ENCODE assay signal across 9 mouse cellular contexts in genomic region chr2:71528014-71528713, GRCm38 (mm10). TPM values are rescaled to one million over a fixed set of nuclear protein-coding genes. Genes with fewer than 3 reads are reported as not detected.
A peak's percentile ranks its signal among the peaks of the same experiment; 100 is the strongest.
DNase-seq lines count a peak whose midpoint lies in the region; ATAC-seq and TF ChIP-seq lines count a peak whose summit lies in the region.
"Had no signal": no experiment of that assay in that cellular context is flagged by ENCODE, and none has a peak within 500 bp of the region (broad histone marks: within the 10 kb centered on the region; RNA-seq: fewer than 3 reads in every experiment).

TSS of gene Dlx1 (plus strand) at chr2:71528113.

- no peak for TF ChIP-seq EP300 in ES-Bruce4 (IDR thresholded peaks at IDR 0.05; ENCODE audit: insufficient read depth, low read depth, low read length)

- no peaks in the 10 kb centered on the region for H3K36me3 ChIP-seq in heart, embryonic 10.5 days
- no peaks in the 10 kb centered on the region for H3K36me3 ChIP-seq in ES-Bruce4 (ENCODE audit: control insufficient read depth, insufficient read depth, low read length, poor library complexity, severe bottlenecking)
- H3K36me3 ChIP-seq in forebrain, embryonic 15.5 days, result no peaks in the 10 kb centered on the region

- peak within 1 kb of the TSS; percentile 42 for H3K9ac ChIP-seq in ES-Bruce4 (ENCODE audit: low read depth, poor library complexity, severe bottlenecking)
- peak within 1 kb of the TSS; percentile 69 for H3K9ac ChIP-seq in forebrain, embryonic 15.5 days (replicated peaks)

- peak within 1 kb of the TSS; percentile 62 for H3K4me3 ChIP-seq in heart, embryonic 10.5 days
- H3K4me3 ChIP-seq in ES-Bruce4 (ENCODE audit: low read depth, low read length), result peak within 1 kb of the TSS; percentile 79
- H3K4me3 ChIP-seq in forebrain, embryonic 15.5 days, result peak within 1 kb of the TSS; percentile 55
- H3K4me3 ChIP-seq in olfactory bulb, adult 2 months (ENCODE audit: insufficient read depth, low read depth, low read length), result peak within 1 kb of the TSS; percentile 56

- ATAC-seq in forebrain, embryonic 15.5 days (replicated peaks), result peak; percentile 55

- peak within 1 kb of the TSS; percentile 81 for H3K4me2 ChIP-seq in forebrain, embryonic 15.5 days (replicated peaks)

- intact Hi-C loops in left cerebral cortex, postnatal 25 days (cut with DNase I), result no loop called here

- TF ChIP-seq CTCF in ES-Bruce4 (IDR thresholded peaks at IDR 0.05; ENCODE audit: low read depth, low read length), result no peak
- TF ChIP-seq CTCF in olfactory bulb, adult 2 months (IDR thresholded peaks at IDR 0.05; ENCODE audit: insufficient read depth, low read depth, low read length), result no peak

- H3K4me1 ChIP-seq in heart, embryonic 10.5 days, result peaks cover 42% of the 10 kb centered on the region
- H3K4me1 ChIP-seq in ES-Bruce4 (ENCODE audit: control insufficient read depth, insufficient read depth, low read length), result no peaks in the 10 kb centered on the region
- peaks cover 31% of the 10 kb centered on the region for H3K4me1 ChIP-seq in forebrain, embryonic 15.5 days
- peaks cover 25% of the 10 kb centered on the region for H3K4me1 ChIP-seq in olfactory bulb, adult 2 months (ENCODE audit: control insufficient read depth, insufficient read depth, low read length)

- H3K9me3 ChIP-seq in heart, embryonic 10.5 days, result no peaks in the 10 kb centered on the region
- H3K9me3 ChIP-seq in ES-Bruce4 (replicated peaks; ENCODE audit: control insufficient read depth, insufficient read depth, low read length, poor library complexity, severe bottlenecking), result no peaks in the 10 kb centered on the region
- H3K9me3 ChIP-seq in forebrain, embryonic 15.5 days, result no peaks in the 10 kb centered on the region

- no peak for DNase-seq in heart, embryonic 10.5 days (ENCODE audit: low spot score)
- no peak for DNase-seq in heart, postnatal 4 days
- DNase-seq in left cerebral cortex, postnatal 25 days (ENCODE audit: low spot score in 2 of 2), result peak; percentile 22 to 23
- DNase-seq in cerebellum, adult 18-20 months, result no peak
- DNase-seq in adrenal gland, postnatal 36 days, result no peak

- no peak for TF ChIP-seq POLR2A in ES-Bruce4 (IDR thresholded peaks at IDR 0.05; ENCODE audit: insufficient read depth, low read length)
- no peak for TF ChIP-seq POLR2A in olfactory bulb, adult 2 months (IDR thresholded peaks at IDR 0.05; ENCODE audit: insufficient read depth, low read depth, low read length)

- peaks cover 100% of the 10 kb centered on the region for H3K27me3 ChIP-seq in heart, embryonic 10.5 days (ENCODE audit: insufficient read depth, poor library complexity, severe bottlenecking)
- H3K27me3 ChIP-seq in ES-Bruce4 (ENCODE audit: control insufficient read depth, insufficient read depth, low read length, poor library complexity, severe bottlenecking), result peaks cover 33% of the 10 kb centered on the region
- H3K27me3 ChIP-seq in forebrain, embryonic 15.5 days, result peaks cover 77% of the 10 kb centered on the region

- 2% methylated on average over 26 of the region's 26 CpGs for WGBS in heart, embryonic 10.5 days
- 1% methylated on average over 26 of the region's 26 CpGs for WGBS in forebrain, embryonic 15.5 days
- 4% methylated on average over 26 of the region's 26 CpGs for WGBS in olfactory bulb, adult 2 months

- H3K27ac ChIP-seq in heart, embryonic 10.5 days, result peak within 1 kb of the TSS; percentile 49
- no peak within 1 kb of the TSS for H3K27ac ChIP-seq in ES-Bruce4 (ENCODE audit: insufficient read depth, low read length)
- peak within 1 kb of the TSS; percentile 96 for H3K27ac ChIP-seq in forebrain, embryonic 15.5 days (replicated peaks)
- H3K27ac ChIP-seq in olfactory bulb, adult 2 months (ENCODE audit: insufficient read depth, low read depth, low read length), result peak within 1 kb of the TSS; percentile 87

RNA-seq across cellular contexts. Expression of gene Dlx1, which starts in this region (rescaled TPM):
- 3.5 and 4.3 TPM in 2 replicates for polyA plus RNA-seq in heart, embryonic 10.5 days (2016; fragmentation: Nextera tagmentation; extraction: Ambion mirVana)
- under 1 TPM; 0.14 to 0.43 TPM for total RNA-seq in heart, postnatal 4 days (2021)
- polyA plus RNA-seq in ES-Bruce4 (2011; ENCODE audit: insufficient read depth, insufficient read length, low read depth, missing spikeins), result not detected in 2 replicates
- polyA plus RNA-seq in forebrain, embryonic 15.5 days (2015; fragmentation: Nextera tagmentation; extraction: Ambion mirVana), result 284 and 297 TPM in 2 replicates
- total RNA-seq in left cerebral cortex, postnatal 25 days (2021), result 10 to 100 TPM; 15.9 to 19.9 TPM
- polyA plus RNA-seq in olfactory bulb, adult 2 months (2012; ENCODE audit: insufficient read depth, insufficient read length, low replicate concordance, missing spikeins), result 355 TPM in 1 of 2 replicates, not detected in the other
- under 1 TPM; 0.23 to 0.43 TPM for total RNA-seq in adrenal gland, postnatal 36 days (2021)
- total RNA-seq: hematopoietic stem cell, adult 5-6 weeks had no signal

Comparison
In these comparisons a context has a peak if more than half of its experiments do, and no peak if none do; other contexts are left out.
1. RNA of gene Dlx1 (total RNA-seq): 15.9 to 19.9 TPM in left cerebral cortex, postnatal 25 days; 0.23 to 0.43 TPM in adrenal gland, postnatal 36 days and 0.14 to 0.43 TPM in heart, postnatal 4 days; every median in the first group is over 10 times any median in the second.
2. RNA of gene Dlx1 (polyA plus RNA-seq): 355 TPM in olfactory bulb, adult 2 months and 284 to 297 TPM in forebrain, embryonic 15.5 days; 3.5 to 4.3 TPM in heart, embryonic 10.5 days and not detected in ES-Bruce4; every median in the first group is over 10 times any median in the second.
3. DNase-seq: peak in left cerebral cortex, postnatal 25 days (2 of 2); none in heart, embryonic 10.5 days (single experiment), heart, postnatal 4 days (single experiment), cerebellum, adult 18-20 months (0 of 2) and adrenal gland, postnatal 36 days (0 of 2).
4. Peak in every context shown above with its lines, with median percentiles within 50 percentile points of each other: H3K4me3 ChIP-seq.